Mouse (Mus musculus) heart, postnatal 4 days (tissue): ENCODE data around the gene Eif3d. TPM values are rescaled to one million over a fixed set of nuclear protein-coding genes. Genes with fewer than 3 reads are reported as not detected.
A peak's percentile ranks its signal among the peaks of the same experiment; 100 is the strongest.

Experiments used
- DNase-seq: peaks from one replicate; pipeline ENCODE4 v3.0.0; 2021
- total RNA-seq, 2 experiments: library from RNA; stranded (reverse); gene quantifications; 2 replicates each; pipeline ENCODE4 v1.2.3; 2021

Eif3d gene
- total RNA-seq, 2 experiments from 2014 or later: 113 to 115 TPM

GRCm38 (mm10) chr15:77916851-77917544 lies 53.6 kb downstream of the Eif3d start:
- peak; percentile 96 for DNase-seq

GRCm38 (mm10) chr15:77915287-77915686 lies 55.3 kb downstream of the Eif3d start:
- DNase-seq: no peak

GRCm38 (mm10) chr15:77914507-77914906 lies 56.1 kb downstream of the Eif3d start:
- DNase-seq: no peak

- DNase-seq: no peak
These were observed 57.6 kb downstream of the Eif3d start for GRCm38 (mm10) chr15:77913054-77913453.

- no peak for DNase-seq
These were observed 58.0 kb downstream of the Eif3d start for GRCm38 (mm10) chr15:77912585-77912984.

GRCm38 (mm10) chr15:77912048-77912447 lies 58.6 kb downstream of the Eif3d start:
- no peak for DNase-seq

GRCm38 (mm10) chr15:77911065-77911464 lies 59.5 kb downstream of the Eif3d start:
- peak; percentile 59 for DNase-seq

Other genes starting within 250 kb of the Eif3d start
- under 1 TPM in 1 of 2 experiments, not detected in 1; 0.41 TPM for gene Apol9b, start 241.8 kb downstream of the Eif3d start, total RNA-seq
- under 1 TPM; 0.17 to 0.38 TPM for gene Apol8, start 213.8 kb downstream of the Eif3d start, total RNA-seq
- gene Myh9, start 128.6 kb downstream of the Eif3d start, total RNA-seq: 100 to 1,000 TPM; 219 to 228 TPM
- gene Txn2, start 41.8 kb downstream of the Eif3d start, total RNA-seq: 100 to 1,000 TPM; 192 to 198 TPM
- under 1 TPM; 0.18 to 0.29 TPM for gene Foxred2, start 14.1 kb downstream of the Eif3d start, total RNA-seq
- gene Cacng2, start 149.2 kb upstream of the Eif3d start, total RNA-seq: not detected
- gene Ift27, start 203.3 kb upstream of the Eif3d start, total RNA-seq: 10 to 100 TPM; 16.5 to 18.6 TPM
- under 1 TPM; 0.76 to 0.95 TPM for gene Pvalb, start 235.6 kb upstream of the Eif3d start, total RNA-seq